Mouse (Mus musculus) thymus, adult 2 months (tissue): ENCODE data around the gene Rtl5.

Experiments used
- CTCF ChIP-seq: fragments of 200-500 bp; IDR thresholded peaks from 2 replicates; pipeline ENCODE4 v1.5.1; 2012; ENCODE audit warnings: mild to moderate bottlenecking, control low read depth, low read length, moderate library complexity, borderline replicate concordance; ENCODE audit not compliant: control insufficient read depth, poor library complexity, insufficient read depth; ENCODE audit errors: extremely low read depth
- POLR2A ChIP-seq: fragments of 200-500 bp; IDR thresholded peaks from 2 replicates; pipeline ENCODE4 v1.6.1; 2012; ENCODE audit warnings: mild to moderate bottlenecking, low read length, control low read depth, moderate library complexity; ENCODE audit not compliant: control insufficient read depth, poor library complexity, insufficient read depth; ENCODE audit errors: extremely low read depth

DNA sequence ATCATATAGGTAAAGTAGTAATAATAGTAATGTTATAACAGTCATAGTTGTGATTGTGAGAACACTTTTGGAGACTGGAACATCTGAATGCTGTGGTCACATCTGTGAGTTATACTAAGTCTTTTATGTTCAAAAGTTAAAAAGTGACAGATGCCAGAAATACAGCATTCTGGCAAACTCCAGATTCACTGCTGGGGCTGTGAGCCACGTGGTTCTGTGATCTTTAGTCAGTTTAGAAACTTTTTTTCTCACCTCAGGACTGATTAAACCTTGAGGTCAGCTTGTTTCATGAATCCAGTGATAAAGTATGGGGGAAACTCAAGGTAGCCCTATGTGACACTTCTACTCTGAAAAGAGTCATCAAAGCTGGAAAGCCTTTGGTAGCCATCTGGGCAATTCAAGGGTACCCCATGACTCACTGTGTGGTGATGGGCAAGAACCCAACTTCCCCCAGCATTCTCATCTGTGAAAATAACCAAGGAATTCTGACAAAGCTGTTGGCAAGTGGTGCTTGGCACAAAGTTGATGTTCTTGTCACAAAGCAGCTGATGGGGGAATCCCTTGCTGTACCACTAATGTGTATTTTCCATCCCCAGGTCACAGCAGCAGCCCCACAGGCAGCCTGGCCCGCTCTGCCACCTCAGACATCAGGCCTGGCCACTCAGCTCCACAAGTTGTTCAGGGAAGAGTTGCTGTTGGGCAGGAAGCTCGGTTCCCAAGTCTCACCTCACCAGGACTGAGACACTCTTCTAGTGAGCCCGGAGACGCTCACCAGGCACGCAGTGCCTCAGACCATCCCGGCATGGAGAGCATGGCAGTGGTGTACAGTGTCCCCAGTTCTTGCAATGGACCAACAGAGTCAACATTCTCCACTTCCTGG, 6.0 kb upstream of the Rtl5 start:
- TF ChIP-seq POLR2A (no peak), CTCF (no peak)
